Mouse (Mus musculus): ENCODE data around the gene Sox6. TPM values are rescaled to one million over a fixed set of nuclear protein-coding genes. Genes with fewer than 3 reads are reported as not detected.

The Sox6 gene
- polyA plus RNA-seq, 1 experiment from 2014 or later = 54.3 TPM

DNA sequence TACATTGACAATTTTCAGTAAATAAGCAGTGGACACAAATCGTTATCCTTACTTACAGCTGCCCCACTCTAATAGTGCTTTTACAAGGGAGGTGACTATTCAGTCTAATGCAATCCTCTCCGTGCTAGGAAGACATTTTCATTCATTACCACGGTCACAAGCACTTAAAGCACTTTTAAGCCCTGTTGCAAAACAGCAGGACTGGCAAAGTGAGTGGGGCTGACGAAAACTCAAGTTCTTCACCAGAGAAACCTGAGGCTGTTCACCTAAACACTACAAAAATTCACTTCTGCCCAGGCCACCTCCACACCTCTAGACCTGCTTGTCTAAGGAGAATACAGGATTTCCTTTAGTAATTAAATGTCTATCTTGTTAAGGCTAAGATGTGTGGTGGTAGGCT lies 283.3 kb downstream of the Sox6 start:
- Histone ChIP-seq H3K27ac (no peak overlapping the region), H3K9ac (no peak overlapping the region), H3K9me3 (no peaks in the 10 kb centered on the region), H3K36me3 (no peaks in the 10 kb centered on the region), H3K4me1 (peaks cover 19% of the 10 kb centered on the region), H3K4me2 (no peak overlapping the region), H3K27me3 (no peaks in the 10 kb centered on the region), H3K4me3 (no peak overlapping the region)
- WGBS = 36% methylated on average over 4 of the region's 4 CpGs
- no peak for ATAC-seq (ENCODE audit: insufficient number of reproducible peaks, low FRiP score, low TSS enrichment, low read depth)

DNA sequence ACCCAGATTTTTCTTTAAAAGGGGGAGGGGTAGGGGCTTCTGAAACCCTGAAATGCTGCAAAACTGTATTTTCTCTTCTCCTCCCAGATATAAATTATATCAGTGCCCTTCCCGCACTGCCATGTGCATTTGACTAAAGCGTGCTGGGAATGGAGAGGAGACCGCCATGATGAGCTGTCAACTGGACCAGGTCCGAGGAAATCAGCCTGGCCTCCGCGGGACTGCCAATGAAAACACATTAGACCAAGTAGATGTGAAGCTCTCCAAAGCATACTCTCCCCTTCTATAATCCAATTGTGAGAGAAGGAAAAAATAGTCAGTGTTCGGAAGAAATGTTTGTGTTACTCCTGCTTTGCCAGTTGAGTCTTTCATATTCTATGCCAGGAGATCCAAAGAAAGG lies 284.4 kb downstream of the Sox6 start:
- Histone ChIP-seq H3K4me2 (no peak overlapping the region), H3K36me3 (no peaks in the 10 kb centered on the region), H3K9ac (no peak overlapping the region), H3K27me3 (no peaks in the 10 kb centered on the region), H3K4me1 (peaks cover 21% of the 10 kb centered on the region), H3K27ac (no peak overlapping the region), H3K9me3 (no peaks in the 10 kb centered on the region), H3K4me3 (no peak overlapping the region)
- ATAC-seq (ENCODE audit: insufficient number of reproducible peaks, low FRiP score, low TSS enrichment, low read depth) = no peak
- 79% methylated on average over 7 of the region's 7 CpGs for WGBS

DNA sequence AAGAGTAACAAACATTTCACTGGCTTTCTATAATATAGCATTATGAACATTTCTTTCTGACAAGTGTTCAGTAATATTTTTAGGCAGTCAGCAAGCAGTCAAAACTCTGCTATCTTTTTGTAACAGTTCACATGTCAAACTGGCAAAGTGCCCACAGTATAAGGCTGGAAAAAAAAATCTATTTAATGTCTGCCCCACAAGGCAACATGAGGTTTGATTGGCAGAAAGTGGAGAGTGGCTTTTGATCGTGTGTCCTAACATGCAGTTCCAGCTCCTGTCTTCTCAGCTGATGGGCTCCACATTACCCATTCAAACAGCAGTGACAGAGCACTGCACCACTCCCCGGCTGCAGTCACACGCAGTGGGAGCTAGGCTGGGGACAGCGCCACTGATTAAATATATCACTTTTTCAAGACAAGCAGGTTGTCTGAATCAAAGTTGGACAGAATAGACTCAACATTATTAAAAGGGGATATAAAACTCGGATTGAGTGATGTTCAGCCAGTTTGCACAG lies 286.4 kb downstream of the Sox6 start:
- H3K27me3 ChIP-seq = no peaks in the 10 kb centered on the region
- H3K9me3 ChIP-seq = no peaks in the 10 kb centered on the region
- peaks cover 21% of the 10 kb centered on the region for H3K4me1 ChIP-seq
- H3K4me2 ChIP-seq = no peak overlapping the region
- H3K9ac ChIP-seq = no peak overlapping the region
- ATAC-seq (ENCODE audit: insufficient number of reproducible peaks, low FRiP score, low TSS enrichment, low read depth) = no peak
- no peak overlapping the region for H3K4me3 ChIP-seq
- WGBS = 25% methylated on average over 5 of the region's 5 CpGs
- H3K27ac ChIP-seq = no peak overlapping the region
- H3K36me3 ChIP-seq = no peaks in the 10 kb centered on the region

DNA sequence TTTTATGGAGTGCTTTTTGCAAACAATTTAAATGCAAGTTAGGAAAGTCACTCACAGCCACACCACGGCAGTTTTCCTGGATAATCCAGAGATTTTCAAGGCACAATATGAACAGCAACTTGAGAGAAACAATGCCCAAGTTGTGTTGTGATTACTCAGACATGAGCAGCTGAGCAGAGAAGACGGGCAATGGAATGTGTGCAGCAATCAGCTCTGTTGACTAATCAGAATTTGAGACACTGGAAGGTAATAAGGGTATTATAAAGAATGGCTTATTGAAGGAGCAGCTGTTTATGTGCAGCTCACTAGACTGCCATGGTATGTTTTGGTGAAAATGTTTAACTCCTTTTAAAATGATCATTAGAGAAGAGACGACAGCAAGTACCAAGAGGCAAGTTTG lies 287.5 kb downstream of the Sox6 start:
- WGBS = 18% methylated on average over 3 of the region's 3 CpGs
- Histone ChIP-seq H3K27ac (no peak overlapping the region), H3K9me3 (no peaks in the 10 kb centered on the region), H3K27me3 (no peaks in the 10 kb centered on the region), H3K36me3 (no peaks in the 10 kb centered on the region), H3K4me2 (no peak overlapping the region), H3K4me3 (no peak overlapping the region), H3K4me1 (peaks cover 21% of the 10 kb centered on the region), H3K9ac (no peak overlapping the region)
- ATAC-seq (ENCODE audit: insufficient number of reproducible peaks, low FRiP score, low TSS enrichment, low read depth) = no peak

DNA sequence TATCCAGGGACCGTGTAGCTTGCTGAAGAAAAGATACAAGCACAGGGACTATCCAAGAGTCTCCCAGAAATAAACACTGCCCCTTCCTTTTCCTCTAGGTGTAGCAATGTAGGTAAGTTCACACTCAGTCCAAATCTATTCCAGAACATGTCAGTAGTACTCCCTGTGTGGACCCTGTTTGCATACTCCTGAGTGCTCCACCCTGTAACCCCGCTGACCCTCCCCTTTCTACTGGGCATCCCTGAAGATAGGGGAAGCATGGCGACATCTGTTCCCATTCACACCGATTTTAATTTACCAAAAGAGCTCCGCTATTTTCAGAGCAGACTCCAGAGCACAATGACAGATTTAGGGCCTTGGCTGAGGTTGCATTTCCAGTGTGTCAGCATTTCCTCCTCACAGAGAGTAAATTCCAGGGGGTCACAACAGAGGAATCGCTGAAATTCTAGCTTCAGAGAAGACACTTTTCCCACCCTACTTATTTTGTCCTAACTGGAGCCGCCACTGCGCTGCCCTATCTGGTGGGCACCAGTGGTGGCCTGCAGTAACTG lies 288.2 kb downstream of the Sox6 start:
- 22% methylated on average over 8 of the region's 8 CpGs for WGBS
- Histone ChIP-seq H3K27me3 (no peaks in the 10 kb centered on the region), H3K27ac (0 out of 2 replicates have a peak overlapping the region, but pooled peaks have one; percentile 24), H3K36me3 (no peaks in the 10 kb centered on the region), H3K9me3 (no peaks in the 10 kb centered on the region), H3K4me1 (peaks cover 21% of the 10 kb centered on the region), H3K4me3 (no peak overlapping the region), H3K9ac (no peak overlapping the region), H3K4me2 (no peak overlapping the region)
- ATAC-seq (ENCODE audit: insufficient number of reproducible peaks, low FRiP score, low TSS enrichment, low read depth) = no peak

DNA sequence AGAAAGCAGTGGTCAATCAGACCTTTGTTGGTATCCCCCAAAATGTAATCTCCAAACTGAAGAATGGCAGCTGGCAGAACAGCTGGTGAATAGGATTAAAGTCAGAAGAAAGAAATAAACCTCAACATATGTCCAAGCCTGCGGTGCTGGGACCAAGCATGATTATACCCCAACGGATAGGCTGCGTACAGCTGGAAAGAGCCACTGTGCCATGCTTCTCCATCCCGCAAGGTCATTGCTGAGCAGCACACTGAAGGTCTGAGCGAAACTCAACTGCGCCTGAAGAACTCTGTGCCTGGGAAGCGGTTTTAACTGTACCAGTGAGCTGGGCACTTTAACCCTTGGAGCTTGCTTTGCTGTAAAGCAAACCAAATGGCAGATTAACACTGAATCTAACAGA lies 291.1 kb downstream of the Sox6 start:
- no peak for ATAC-seq (ENCODE audit: insufficient number of reproducible peaks, low FRiP score, low TSS enrichment, low read depth)
- WGBS = 67% methylated on average over 7 of the region's 7 CpGs
- no peak overlapping the region for H3K4me2 ChIP-seq

DNA sequence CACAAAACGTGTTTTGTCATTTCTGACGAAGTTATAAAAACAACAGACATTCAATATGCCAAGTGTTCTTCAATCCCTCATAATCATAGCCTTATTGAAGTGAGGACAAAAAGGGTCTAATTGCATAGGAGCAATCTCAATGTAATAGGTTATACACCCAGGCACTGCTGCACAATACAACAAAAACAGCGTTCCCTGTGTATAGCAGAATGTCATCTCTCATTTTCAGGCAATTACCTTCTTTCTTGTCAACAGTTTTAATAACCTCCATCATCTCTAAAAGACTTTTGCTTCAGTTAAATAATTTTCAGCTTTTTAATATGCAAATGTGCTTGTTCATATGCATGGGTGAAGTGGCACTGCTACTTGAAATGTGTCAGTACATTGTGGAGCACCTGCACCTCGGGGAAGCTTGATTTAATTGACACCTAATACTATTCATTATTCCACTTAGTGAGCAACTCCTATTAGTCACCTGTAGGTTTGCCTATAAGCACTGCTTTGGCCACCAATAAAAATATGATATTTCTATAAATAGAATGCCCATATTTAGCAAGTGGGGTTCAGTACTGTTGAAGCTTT lies 292.8 kb downstream of the Sox6 start:
- WGBS = 71% methylated on average over 4 of the region's 4 CpGs
- no peaks in the 10 kb centered on the region for H3K9me3 ChIP-seq
- H3K4me1 ChIP-seq = peaks cover 7% of the 10 kb centered on the region
- no peak overlapping the region for H3K9ac ChIP-seq
- no peaks in the 10 kb centered on the region for H3K36me3 ChIP-seq
- H3K27ac ChIP-seq = no peak overlapping the region
- no peaks in the 10 kb centered on the region for H3K27me3 ChIP-seq
- H3K4me2 ChIP-seq = no peak overlapping the region
- H3K4me3 ChIP-seq = no peak overlapping the region
- no peak for ATAC-seq (ENCODE audit: insufficient number of reproducible peaks, low FRiP score, low TSS enrichment, low read depth)

More for the DNA sequence above, 291.1 kb downstream of the Sox6 start:
- Histone ChIP-seq H3K9me3 (no peaks in the 10 kb centered on the region), H3K27ac (no peak overlapping the region), H3K9ac (no peak overlapping the region), H3K4me3 (no peak overlapping the region), H3K4me1 (peaks cover 21% of the 10 kb centered on the region), H3K36me3 (no peaks in the 10 kb centered on the region), H3K27me3 (no peaks in the 10 kb centered on the region)

DNA sequence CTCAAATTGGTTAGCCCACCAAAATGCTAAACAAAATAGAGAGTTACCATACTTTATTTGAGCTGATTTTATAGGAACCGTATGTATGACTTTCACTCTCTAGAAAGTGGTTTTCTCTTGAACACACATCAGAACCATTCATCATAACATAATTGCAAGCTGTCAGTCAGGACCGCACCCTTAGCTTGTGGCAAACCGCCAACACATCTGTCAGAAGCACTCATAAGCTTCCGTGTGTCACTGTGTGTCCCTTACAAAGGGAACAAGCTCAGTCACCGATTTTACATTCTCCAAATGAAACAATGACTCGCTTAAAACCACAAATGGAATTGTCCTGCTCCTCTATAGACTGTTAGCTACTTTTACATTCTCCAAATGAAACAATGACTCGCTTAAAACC lies 304.5 kb downstream of the Sox6 start:
- ATAC-seq (ENCODE audit: insufficient number of reproducible peaks, low FRiP score, low TSS enrichment, low read depth) = no peak; the same call in 1 of the 2 replicates
- no peak overlapping the region for H3K4me3 ChIP-seq
- H3K36me3 ChIP-seq = no peaks in the 10 kb centered on the region
- H3K27ac ChIP-seq = no peak overlapping the region
- H3K9me3 ChIP-seq = no peaks in the 10 kb centered on the region
- H3K9ac ChIP-seq = no peak overlapping the region
- no peaks in the 10 kb centered on the region for H3K27me3 ChIP-seq
- H3K4me2 ChIP-seq = no peak overlapping the region
- 54% methylated on average over 7 of the region's 7 CpGs for WGBS
- H3K4me1 ChIP-seq = no peaks in the 10 kb centered on the region

DNA sequence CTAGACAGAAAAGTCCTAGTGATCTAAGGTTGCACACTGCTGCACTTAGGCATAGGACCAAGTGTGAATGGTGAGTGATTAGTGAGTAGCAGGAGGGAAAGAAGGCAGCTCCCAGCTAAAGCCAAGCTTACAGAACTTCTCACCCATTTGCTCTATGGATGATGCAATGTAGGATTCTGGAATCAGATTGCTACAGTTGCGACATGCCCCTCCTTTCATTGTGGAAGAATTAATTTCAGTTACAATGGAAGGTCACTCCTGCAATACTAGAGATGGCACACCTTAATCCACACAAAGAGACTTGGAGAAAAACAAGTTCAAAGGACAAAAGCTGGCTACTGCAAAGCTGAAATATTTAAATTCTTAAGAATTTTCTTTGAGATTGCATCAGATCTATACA lies 305.8 kb downstream of the Sox6 start:
- ATAC-seq (ENCODE audit: insufficient number of reproducible peaks, low FRiP score, low TSS enrichment, low read depth) = no peak

DNA sequence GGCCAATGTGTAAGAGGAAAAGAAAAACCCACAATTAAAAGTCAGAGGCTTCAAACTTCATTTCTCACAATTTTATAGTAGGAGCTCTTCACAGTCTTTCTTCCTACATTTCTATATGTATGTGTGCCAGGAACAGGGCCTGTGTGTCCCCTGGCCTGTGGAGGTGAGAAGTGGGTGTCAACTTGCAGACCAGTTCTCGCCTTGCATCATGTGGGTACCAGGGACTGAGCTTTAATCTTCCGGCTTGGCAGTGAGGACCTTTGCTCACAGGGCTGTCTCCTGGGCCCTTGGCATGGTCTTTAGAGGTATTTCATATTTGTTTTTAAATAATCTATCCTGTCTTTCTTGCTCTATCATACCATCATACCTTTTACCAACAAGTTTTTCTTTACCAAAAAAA lies 311.8 kb downstream of the Sox6 start:
- 61% methylated on average over 2 of the region's 2 CpGs for WGBS
- H3K9ac ChIP-seq = no peak overlapping the region
- H3K4me2 ChIP-seq = no peak overlapping the region
- H3K27ac ChIP-seq = no peak overlapping the region
- H3K27me3 ChIP-seq = no peaks in the 10 kb centered on the region
- H3K4me1 ChIP-seq = no peaks in the 10 kb centered on the region
- ATAC-seq (ENCODE audit: insufficient number of reproducible peaks, low FRiP score, low TSS enrichment, low read depth) = no peak
- no peaks in the 10 kb centered on the region for H3K36me3 ChIP-seq
- no peaks in the 10 kb centered on the region for H3K9me3 ChIP-seq
- no peak overlapping the region for H3K4me3 ChIP-seq

More for the DNA sequence above, 305.8 kb downstream of the Sox6 start:
- WGBS = 78% methylated on average over 1 of the region's 1 CpGs
- H3K27ac ChIP-seq = no peak overlapping the region
- no peak overlapping the region for H3K4me2 ChIP-seq
- no peaks in the 10 kb centered on the region for H3K36me3 ChIP-seq
- no peaks in the 10 kb centered on the region for H3K4me1 ChIP-seq
- H3K9ac ChIP-seq = no peak overlapping the region
- H3K4me3 ChIP-seq = no peak overlapping the region
- H3K27me3 ChIP-seq = no peaks in the 10 kb centered on the region
- no peaks in the 10 kb centered on the region for H3K9me3 ChIP-seq

DNA sequence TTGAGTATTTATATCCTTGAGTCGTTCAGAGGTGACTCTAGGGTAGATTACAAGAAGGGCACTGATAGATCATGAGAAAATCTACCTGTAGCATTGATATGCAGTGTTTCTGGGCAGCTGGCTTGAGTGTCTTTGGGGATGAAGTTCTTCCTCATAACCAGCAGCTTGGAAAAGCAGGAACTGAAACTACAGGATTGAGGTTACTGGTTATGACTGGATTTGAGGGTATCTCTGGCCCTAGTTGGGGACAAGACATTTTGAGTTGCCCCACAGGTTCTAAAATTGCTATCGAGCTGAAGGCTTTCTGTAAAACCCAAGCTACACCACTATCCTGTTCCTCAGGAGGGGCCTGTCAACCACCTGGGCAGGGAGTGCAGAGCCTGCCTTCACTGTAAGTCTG lies 314.2 kb downstream of the Sox6 start:
- H3K36me3 ChIP-seq = no peaks in the 10 kb centered on the region
- no peak for ATAC-seq (ENCODE audit: insufficient number of reproducible peaks, low FRiP score, low TSS enrichment, low read depth)
- no peaks in the 10 kb centered on the region for H3K27me3 ChIP-seq
- 83% methylated on average over 2 of the region's 2 CpGs for WGBS
- no peaks in the 10 kb centered on the region for H3K4me1 ChIP-seq
- H3K4me3 ChIP-seq = no peak overlapping the region
- no peaks in the 10 kb centered on the region for H3K9me3 ChIP-seq
- H3K27ac ChIP-seq = no peak overlapping the region
- no peak overlapping the region for H3K9ac ChIP-seq
- H3K4me2 ChIP-seq = no peak overlapping the region

DNA sequence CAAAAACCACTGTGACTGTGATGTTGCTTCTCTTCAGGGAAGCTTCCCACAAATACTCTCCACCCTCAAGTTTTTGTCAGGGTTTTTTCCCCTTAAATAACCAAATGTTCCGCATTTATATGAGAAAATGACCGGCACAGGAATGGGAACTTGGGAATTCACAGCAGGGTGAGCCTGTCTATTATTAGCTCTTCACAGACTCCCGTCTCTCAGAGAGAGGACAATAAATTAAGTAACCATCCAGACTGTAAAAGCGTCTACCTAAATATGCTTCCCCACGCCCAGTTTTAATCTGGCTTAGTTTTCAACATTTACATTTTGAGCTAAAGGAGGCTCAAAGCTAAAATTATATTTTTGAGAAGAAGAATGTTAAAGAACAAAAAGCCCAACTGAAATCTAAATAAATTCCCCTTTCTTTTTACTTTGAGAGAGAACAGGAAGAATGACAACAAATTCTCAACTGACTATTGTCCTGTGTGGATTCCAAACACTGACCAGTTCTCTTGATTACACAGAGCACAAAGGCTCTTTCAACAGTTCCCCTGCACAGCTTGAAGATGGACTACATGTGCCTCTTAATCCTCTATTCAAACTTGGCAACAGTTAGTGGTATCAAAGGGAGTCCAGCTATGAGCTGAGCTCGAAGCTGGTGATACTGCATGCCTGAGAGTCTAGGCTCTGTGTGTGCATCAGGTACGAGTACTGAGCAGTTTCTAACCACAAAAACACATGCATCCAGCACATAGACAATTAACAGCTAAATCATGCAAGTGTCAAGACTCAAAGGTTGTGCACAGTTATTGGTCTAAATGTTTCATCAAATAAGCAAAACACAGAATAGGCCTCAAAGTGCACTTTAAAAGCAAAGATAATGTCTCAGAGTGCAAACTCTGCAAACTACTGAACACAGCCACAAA lies 316.7 kb downstream of the Sox6 start:
- ATAC-seq (ENCODE audit: insufficient number of reproducible peaks, low FRiP score, low TSS enrichment, low read depth) = no peak
- Histone ChIP-seq H3K9ac (no peak overlapping the region), H3K4me1 (no peaks in the 10 kb centered on the region), H3K27me3 (no peaks in the 10 kb centered on the region), H3K27ac (no peak overlapping the region), H3K4me2 (no peak overlapping the region), H3K36me3 (no peaks in the 10 kb centered on the region), H3K4me3 (no peak overlapping the region), H3K9me3 (no peaks in the 10 kb centered on the region)
- 24% methylated on average over 7 of the region's 7 CpGs for WGBS

All from limb, embryonic 15.5 days (tissue).